Mouse (Mus musculus) stomach, embryonic 16.5 days (tissue): ENCODE data around the gene Strn3. TPM values are rescaled to one million over a fixed set of nuclear protein-coding genes. Genes with fewer than 3 reads are reported as not detected.

Source experiments
- ATAC-seq: fragments of 200-750 bp; cut with Nextera tagmentation; 2 replicates; pipeline ENCODE4 v1.8.0; 2017; ENCODE audit warnings: moderate number of reproducible peaks, moderate TSS enrichment; ENCODE audit not compliant: insufficient read depth, low FRiP score
- H3K27ac ChIP-seq: fragments of 300-500 bp; sonication (generic); 2 replicates; pipeline ENCODE4 v1.5.1; 2014; ENCODE audit warnings: low read length
- H3K27me3 ChIP-seq: fragments of 300-500 bp; sonication (generic); 2 replicates; pipeline ENCODE4 v1.6.1; 2014; ENCODE audit warnings: low read length, control low read depth, mixed read lengths; ENCODE audit not compliant: control insufficient read depth, insufficient read depth
- H3K36me3 ChIP-seq: fragments of 300-500 bp; sonication (generic); 2 replicates; pipeline ENCODE4 v1.6.1; 2014; ENCODE audit warnings: low read length; ENCODE audit not compliant: control insufficient read depth, insufficient read depth
- H3K4me1 ChIP-seq: fragments of 300-500 bp; sonication (generic); 2 replicates; pipeline ENCODE4 v1.6.1; 2014; ENCODE audit warnings: low read length, control low read depth, mixed read lengths; ENCODE audit not compliant: control insufficient read depth, insufficient read depth
- H3K4me2 ChIP-seq: fragments of 300-500 bp; sonication (generic); 2 replicates; pipeline ENCODE4 v1.6.1; 2014; ENCODE audit warnings: low read depth, low read length, mixed read lengths
- H3K4me3 ChIP-seq: fragments of 300-500 bp; sonication (generic); replicated peaks from 2 replicates; pipeline ENCODE4 v1.5.1; 2014; ENCODE audit warnings: mild to moderate bottlenecking, low read length
- H3K9ac ChIP-seq: fragments of 300-500 bp; sonication (generic); 2 replicates; pipeline ENCODE4 v1.6.1; 2014; ENCODE audit warnings: low read length
- H3K9me3 ChIP-seq: fragments of 300-500 bp; sonication (generic); replicated peaks from 2 replicates; pipeline ENCODE4 v1.6.1; 2016; ENCODE audit warnings: low read length, control low read depth; ENCODE audit not compliant: control insufficient read depth
- WGBS: fragments of 180-500 bp; shearing (Covaris S2); extraction: QIAGEN DNeasy Blood & Tissue Kit; methylation state at CpG from one replicate; pipeline ENCODE4 v1.1.7; 2014; 5-methylcytosine and 5-hydroxymethylcytosine counted together
- polyA plus RNA-seq: library from polyadenylated mRNA; unstranded; fragments of >200 nt; fragmentation: Nextera tagmentation; extraction: Ambion mirVana; gene quantifications from 2 replicates; pipeline ENCODE4 v1.2.1, GENCODE M21; 2015

Gene Strn3
- 28.1 and 28.4 TPM in 2 replicates for polyA plus RNA-seq

GRCm38 (mm10) chr12:51691845-51692632 is at the start of gene Strn3:
Gene Strn3 (minus strand): TSS chr12:51691897.
- Histone ChIP-seq H3K4me2 (peak within 1 kb of the TSS; percentile 83), H3K4me1 (peaks cover 16% of the 10 kb centered on the region), H3K27ac (peak within 1 kb of the TSS; percentile 100), H3K36me3 (no peaks in the 10 kb centered on the region), H3K9ac (peak within 1 kb of the TSS; percentile 100), H3K4me3 (peak within 1 kb of the TSS; percentile 92), H3K9me3 (no peaks in the 10 kb centered on the region), H3K27me3 (no peaks in the 10 kb centered on the region)
- under 1% methylated on average over 55 of the region's 56 CpGs for WGBS
- peak; percentile 98 for ATAC-seq

- no peak overlapping the region for H3K4me2 ChIP-seq
- 46% methylated on average over 1 of the region's 1 CpGs for WGBS
- H3K4me3 ChIP-seq, result no peak overlapping the region
- H3K9ac ChIP-seq, result no peak overlapping the region
- H3K9me3 ChIP-seq, result no peaks in the 10 kb centered on the region
- H3K4me1 ChIP-seq, result peaks cover 28% of the 10 kb centered on the region
- no peak for ATAC-seq
- no peaks in the 10 kb centered on the region for H3K27me3 ChIP-seq
- no peak overlapping the region for H3K27ac ChIP-seq
- no peaks in the 10 kb centered on the region for H3K36me3 ChIP-seq
Observed at GRCm38 (mm10) chr12:51736807-51737206, 45.1 kb upstream of the Strn3 start.

- Histone ChIP-seq H3K4me2 (no peak overlapping the region), H3K36me3 (no peaks in the 10 kb centered on the region), H3K27ac (peak overlapping the region; percentile 85), H3K9ac (peak overlapping the region; percentile 23; the same call in 1 of the 2 replicates), H3K4me1 (peaks cover 28% of the 10 kb centered on the region), H3K4me3 (no peak overlapping the region), H3K27me3 (no peaks in the 10 kb centered on the region), H3K9me3 (no peaks in the 10 kb centered on the region)
- no peak for ATAC-seq
- WGBS, result 56% methylated on average over 3 of the region's 3 CpGs
Observed at GRCm38 (mm10) chr12:51736381-51736780, 44.7 kb upstream of the Strn3 start.

GRCm38 (mm10) chr12:51735840-51736271 is 44.2 kb upstream of the Strn3 start:
- no peaks in the 10 kb centered on the region for H3K36me3 ChIP-seq
- H3K4me3 ChIP-seq, result no peak overlapping the region
- peak; percentile 76 for ATAC-seq
- no peak overlapping the region for H3K4me2 ChIP-seq
- no peaks in the 10 kb centered on the region for H3K27me3 ChIP-seq
- 32% methylated on average over 7 of the region's 7 CpGs for WGBS
- H3K27ac ChIP-seq, result peak overlapping the region; percentile 85
- peak overlapping the region; percentile 23; the same call in 1 of the 2 replicates for H3K9ac ChIP-seq
- H3K4me1 ChIP-seq, result peaks cover 28% of the 10 kb centered on the region
- H3K9me3 ChIP-seq, result no peaks in the 10 kb centered on the region

- Histone ChIP-seq H3K4me3 (peak overlapping the region; percentile 14; the same call in 1 of the 2 replicates), H3K27ac (peak overlapping the region; percentile 85), H3K4me1 (peaks cover 28% of the 10 kb centered on the region), H3K9me3 (no peaks in the 10 kb centered on the region), H3K36me3 (no peaks in the 10 kb centered on the region), H3K9ac (peak overlapping the region; percentile 8; the same call in 1 of the 2 replicates), H3K4me2 (peak overlapping the region; percentile 35), H3K27me3 (no peaks in the 10 kb centered on the region)
- ATAC-seq, result peak; percentile 78
- WGBS, result 42% methylated on average over 14 of the region's 14 CpGs
Observed at GRCm38 (mm10) chr12:51734605-51735211, 43.0 kb upstream of the Strn3 start.

GRCm38 (mm10) chr12:51729827-51730226 is 38.1 kb upstream of the Strn3 start:
- Histone ChIP-seq H3K9ac (no peak overlapping the region), H3K4me1 (peaks cover 16% of the 10 kb centered on the region), H3K4me3 (no peak overlapping the region), H3K4me2 (no peak overlapping the region), H3K36me3 (no peaks in the 10 kb centered on the region), H3K27me3 (no peaks in the 10 kb centered on the region), H3K27ac (peak overlapping the region; percentile 80; the same call in 1 of the 2 replicates), H3K9me3 (no peaks in the 10 kb centered on the region)
- WGBS, result 89% methylated on average over 9 of the region's 9 CpGs
- ATAC-seq, result no peak

GRCm38 (mm10) chr12:51729058-51729457 is 37.4 kb upstream of the Strn3 start:
- H3K27me3 ChIP-seq, result no peaks in the 10 kb centered on the region
- no peak for ATAC-seq
- no peak overlapping the region for H3K4me3 ChIP-seq
- peaks cover 8% of the 10 kb centered on the region for H3K4me1 ChIP-seq
- no peak overlapping the region for H3K9ac ChIP-seq
- no peak overlapping the region for H3K4me2 ChIP-seq
- H3K9me3 ChIP-seq, result no peaks in the 10 kb centered on the region
- H3K27ac ChIP-seq, result peak overlapping the region; percentile 80
- WGBS, result 54% methylated on average over 11 of the region's 11 CpGs
- H3K36me3 ChIP-seq, result no peaks in the 10 kb centered on the region

GRCm38 (mm10) chr12:51721836-51722235 is 30.1 kb upstream of the Strn3 start:
- Histone ChIP-seq H3K4me3 (no peak overlapping the region), H3K9me3 (no peaks in the 10 kb centered on the region; the same call in 1 of the 2 replicates), H3K36me3 (no peaks in the 10 kb centered on the region), H3K4me1 (no peaks in the 10 kb centered on the region), H3K9ac (no peak overlapping the region), H3K4me2 (no peak overlapping the region), H3K27ac (no peak overlapping the region), H3K27me3 (no peaks in the 10 kb centered on the region)
- ATAC-seq, result peak; percentile 37; the same call in 1 of the 2 replicates
- 85% methylated on average over 8 of the region's 8 CpGs for WGBS

- WGBS, result 87% methylated on average over 6 of the region's 6 CpGs
- H3K27me3 ChIP-seq, result no peaks in the 10 kb centered on the region
- H3K9me3 ChIP-seq, result no peaks in the 10 kb centered on the region; the same call in 1 of the 2 replicates
- no peak overlapping the region for H3K27ac ChIP-seq
- no peaks in the 10 kb centered on the region for H3K36me3 ChIP-seq
- no peak overlapping the region for H3K9ac ChIP-seq
- H3K4me2 ChIP-seq, result no peak overlapping the region
- ATAC-seq, result no peak
- no peak overlapping the region for H3K4me3 ChIP-seq
- H3K4me1 ChIP-seq, result no peaks in the 10 kb centered on the region
Observed at GRCm38 (mm10) chr12:51718617-51719016, 26.9 kb upstream of the Strn3 start.
